15 mouse cellular contexts compared by ENCODE assay signal in the genomic region with DNA sequence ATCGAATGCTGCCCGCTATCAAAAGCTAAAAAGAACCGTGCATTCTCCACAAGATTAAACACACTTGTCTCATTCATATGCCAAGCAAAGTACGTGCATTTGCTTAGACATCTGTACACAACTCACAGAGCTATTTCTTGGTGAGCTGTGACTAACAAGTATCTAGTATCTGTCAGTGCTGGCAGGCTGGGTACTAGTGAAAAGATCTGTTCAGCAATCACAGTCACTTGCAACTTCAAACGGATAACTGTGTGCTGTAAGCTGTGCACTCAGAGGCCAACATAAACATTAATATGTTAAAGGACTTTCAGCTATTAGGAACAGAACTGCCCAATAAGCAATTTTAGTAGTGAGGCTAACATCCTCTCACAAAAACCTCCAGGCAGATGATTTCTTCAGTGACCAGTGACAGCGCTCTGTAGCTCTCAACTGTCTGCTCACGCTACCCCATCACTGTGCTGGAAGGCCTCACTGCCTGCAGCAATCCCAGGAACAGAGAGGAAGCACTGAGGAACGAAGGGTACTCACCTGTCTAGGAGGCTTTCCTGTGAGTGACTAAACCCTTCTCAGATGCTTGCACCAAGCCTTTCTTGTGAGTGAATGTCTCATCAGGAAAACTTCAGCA.
"Had no signal": no experiment of that assay in that cellular context is flagged by ENCODE, and none has a peak within 500 bp of the region (broad histone marks: within the 10 kb centered on the region; RNA-seq: fewer than 3 reads in every experiment).

No protein-coding gene starts in this region.

- H3K27me3 ChIP-seq: kidney, embryonic 15.5 days; limb, embryonic 12.5 days; neural tube, embryonic 13.5 days had no signal

- H3K9ac ChIP-seq: kidney, embryonic 15.5 days; limb, embryonic 12.5 days; liver, embryonic 14.5 days; neural tube, embryonic 13.5 days had no signal

- H3K36me3 ChIP-seq: kidney, embryonic 15.5 days; limb, embryonic 12.5 days; midbrain, embryonic 10.5 days; neural tube, embryonic 13.5 days had no signal

- H3K27ac ChIP-seq: kidney, embryonic 15.5 days; limb, embryonic 12.5 days; liver, embryonic 14.5 days; midbrain, embryonic 10.5 days; neural tube, embryonic 13.5 days had no signal

- H3K4me3 ChIP-seq: kidney, embryonic 15.5 days; limb, embryonic 12.5 days; midbrain, embryonic 10.5 days; neural tube, embryonic 13.5 days had no signal

- DNase-seq: kidney, adult 2 months; kidney, postnatal 14 days; layer of hippocampus, postnatal 36 days; midbrain, embryonic 14.5 days; retina, postnatal 1 day; right cerebral cortex, postnatal 4 days; spleen, adult 18-20 months; thymus, adult 18-20 months; thymus, postnatal 14 days had no signal

- ATAC-seq: intestine, embryonic 16.5 days had no signal

- H3K4me2 ChIP-seq: kidney, embryonic 15.5 days; limb, embryonic 12.5 days; neural tube, embryonic 13.5 days had no signal

- H3K9me3 ChIP-seq: kidney, embryonic 15.5 days; limb, embryonic 12.5 days; midbrain, embryonic 10.5 days; neural tube, embryonic 13.5 days had no signal
